8 mouse cellular contexts compared by ENCODE assay signal in genomic region chr3:145651029-145651977, GRCm38 (mm10). TPM values are rescaled to one million over a fixed set of nuclear protein-coding genes. Genes with fewer than 3 reads are reported as not detected.
DNase-seq lines count a peak whose midpoint lies in the region; ATAC-seq and TF ChIP-seq lines count a peak whose summit lies in the region.

No protein-coding gene starts in this region.

- H3K4me1 ChIP-seq in liver, adult 2 months (ENCODE audit: control insufficient read depth, insufficient read depth, low read length), result peaks cover 4% of the 10 kb centered on the region; the same call in 1 of the 2 replicates
- peaks cover 31% of the 10 kb centered on the region for H3K4me1 ChIP-seq in forebrain, embryonic 14.5 days (ENCODE audit: control insufficient read depth, insufficient read depth, low read length)
- H3K4me1 ChIP-seq in hindbrain, postnatal 0 days (ENCODE audit: insufficient read depth, low read length), result peaks cover 23% of the 10 kb centered on the region
- peaks cover 34% of the 10 kb centered on the region for H3K4me1 ChIP-seq in lung, embryonic 16.5 days (replicated peaks; ENCODE audit: control insufficient read depth, insufficient read depth, low read length)

- H3K4me3 ChIP-seq in liver, adult 2 months (ENCODE audit: insufficient read depth, low read depth, low read length), result peak overlapping the region; percentile 34; the same call in 1 of the 2 replicates
- H3K4me3 ChIP-seq in forebrain, embryonic 14.5 days (ENCODE audit: low read depth, low read length), result peak overlapping the region; percentile 54; the same call in 1 of the 2 replicates
- H3K4me3 ChIP-seq in hindbrain, postnatal 0 days (ENCODE audit: low read length), result no peak overlapping the region
- peak overlapping the region; percentile 75 for H3K4me3 ChIP-seq in lung, embryonic 16.5 days (ENCODE audit: low read length)

- no peak for TF ChIP-seq POLR2A in liver, adult 2 months (IDR thresholded peaks at IDR 0.05; ENCODE audit: extremely low read depth, insufficient read depth, low read length)

- peaks cover 3% of the 10 kb centered on the region; the same call in 1 of the 2 replicates for H3K36me3 ChIP-seq in liver, adult 2 months (ENCODE audit: control insufficient read depth, insufficient read depth, low read length)
- no peaks in the 10 kb centered on the region for H3K36me3 ChIP-seq in forebrain, embryonic 14.5 days (ENCODE audit: control insufficient read depth, insufficient read depth, low read length)
- no peaks in the 10 kb centered on the region for H3K36me3 ChIP-seq in hindbrain, postnatal 0 days (ENCODE audit: insufficient read depth, low read length)
- H3K36me3 ChIP-seq in lung, embryonic 16.5 days (ENCODE audit: control insufficient read depth, insufficient read depth, low read length), result peaks cover 9% of the 10 kb centered on the region

- DNase-seq in liver, adult 2 months (ENCODE audit: extremely low read depth, low read depth, low spot score), result no peak
- DNase-seq in liver, result no peak
- DNase-seq in forebrain, embryonic 14.5 days (ENCODE audit: low spot score), result peak; percentile 79
- DNase-seq in hindbrain, postnatal 0 days (ENCODE audit: low spot score), result no peak
- DNase-seq in telencephalon, adult 2 months (ENCODE audit: low read depth, low spot score), result peak; percentile 65
- no peak for DNase-seq in urinary bladder, postnatal 10 days (ENCODE audit: low spot score)

- WGBS in liver, adult 2 months, result 71% methylated on average over 19 of the region's 19 CpGs
- 4% methylated on average over 19 of the region's 19 CpGs for WGBS in forebrain, embryonic 14.5 days
- 22% methylated on average over 19 of the region's 19 CpGs for WGBS in hindbrain, postnatal 0 days
- WGBS in lung, embryonic 16.5 days, result 6% methylated on average over 18 of the region's 19 CpGs

- no peak for TF ChIP-seq CTCF in liver, adult 2 months (IDR thresholded peaks at IDR 0.05; ENCODE audit: low read depth, low read length)
- TF ChIP-seq CTCF in hindbrain, postnatal 0 days (IDR thresholded peaks at IDR 0.05; ENCODE audit: low read depth), result no peak

- H3K27ac ChIP-seq in liver, adult 2 months (replicated peaks; ENCODE audit: insufficient read depth, low read depth, low read length), result peak overlapping the region; percentile 68
- H3K27ac ChIP-seq in forebrain, embryonic 14.5 days (ENCODE audit: low read depth, low read length), result peak overlapping the region; percentile 66; the same call in 1 of the 2 replicates
- peak overlapping the region; percentile 5; the same call in 1 of the 2 replicates for H3K27ac ChIP-seq in hindbrain, postnatal 0 days
- peak overlapping the region; percentile 96 for H3K27ac ChIP-seq in lung, embryonic 16.5 days (ENCODE audit: low read length)

- peak; percentile 11; the same call in 1 of the 2 replicates for ATAC-seq in forebrain, embryonic 14.5 days
- ATAC-seq in hindbrain, postnatal 0 days, result no peak
- peak; percentile 15 for ATAC-seq in lung, embryonic 16.5 days (ENCODE audit: low read depth)
- ATAC-seq in inflammation-experienced regulatory T-cells, adult 6 months, result no peak

- H3K9ac ChIP-seq in liver, adult 2 months (ENCODE audit: low read depth, low read length), result peak overlapping the region; percentile 29; the same call in 1 of the 2 replicates
- 0 out of 2 replicates have a peak overlapping the region, but pooled peaks have one; percentile 77 for H3K9ac ChIP-seq in forebrain, embryonic 14.5 days (ENCODE audit: low read length)
- H3K9ac ChIP-seq in hindbrain, postnatal 0 days (replicated peaks; ENCODE audit: low read length), result no peak overlapping the region
- peak overlapping the region; percentile 87 for H3K9ac ChIP-seq in lung, embryonic 16.5 days (ENCODE audit: low read length)

- peak overlapping the region; percentile 82 for H3K4me2 ChIP-seq in forebrain, embryonic 14.5 days (ENCODE audit: low read length)
- peak overlapping the region; percentile 95 for H3K4me2 ChIP-seq in hindbrain, postnatal 0 days (ENCODE audit: low read depth, low read length)
- H3K4me2 ChIP-seq in lung, embryonic 16.5 days (ENCODE audit: low read depth, low read length), result peak overlapping the region; percentile 87

- H3K27me3 ChIP-seq in liver, adult 2 months (ENCODE audit: control insufficient read depth, insufficient read depth, low read length), result no peaks in the 10 kb centered on the region
- peaks cover 13% of the 10 kb centered on the region; the same call in 1 of the 2 replicates for H3K27me3 ChIP-seq in forebrain, embryonic 14.5 days (replicated peaks; ENCODE audit: control insufficient read depth, insufficient read depth, low read length)
- 0 out of 2 replicates have a peak, but pooled peaks cover 6% of the 10 kb centered on the region for H3K27me3 ChIP-seq in hindbrain, postnatal 0 days (ENCODE audit: insufficient read depth, low read length)
- H3K27me3 ChIP-seq in lung, embryonic 16.5 days (ENCODE audit: control insufficient read depth, insufficient read depth, low read depth, low read length), result no peaks in the 10 kb centered on the region

- no peaks in the 10 kb centered on the region for H3K9me3 ChIP-seq in forebrain, embryonic 14.5 days (replicated peaks; ENCODE audit: control insufficient read depth, low read length)
- no peaks in the 10 kb centered on the region for H3K9me3 ChIP-seq in hindbrain, postnatal 0 days (ENCODE audit: low read length)
- H3K9me3 ChIP-seq in lung, embryonic 16.5 days (ENCODE audit: control insufficient read depth, low read length), result no peaks in the 10 kb centered on the region

- H3K79me2 ChIP-seq in liver, adult 2 months (ENCODE audit: control insufficient read depth, insufficient read depth, low read length), result no peaks in the 10 kb centered on the region

RNA-seq across cellular contexts. Expression of gene Ccn1, which starts 1.5 kb away (rescaled TPM):
- total RNA-seq in liver, adult 2 months (2014; rRNA removed), result 4.5 and 4.6 TPM in 2 replicates
- 6.0 and 7.6 TPM in 2 replicates for polyA plus RNA-seq in liver, adult 2 months (2012; rRNA removed)
- 14.6 and 16.4 TPM in 2 replicates for polyA plus RNA-seq in forebrain, embryonic 14.5 days (2014; fragmentation: Nextera tagmentation; extraction: Ambion mirVana)
- 2.9 and 8.2 TPM in 2 replicates for total RNA-seq in hindbrain, postnatal 0 days (2014; rRNA removed)
- 9.7 and 10.1 TPM in 2 replicates for polyA plus RNA-seq in hindbrain, postnatal 0 days (2015; fragmentation: Nextera tagmentation; extraction: Ambion mirVana)
- polyA plus RNA-seq in lung, embryonic 16.5 days (2015; fragmentation: Nextera tagmentation; extraction: Ambion mirVana), result 60.1 and 78.3 TPM in 2 replicates
- not detected for polyA plus RNA-seq in inflammation-experienced regulatory T-cells, adult 6 months (2017; shearing (Covaris generic))

Comparison
In these comparisons a context has a peak if more than half of its experiments do, and no peak if none do; other contexts are left out.
1. DNase-seq: peak in forebrain, embryonic 14.5 days (single experiment) and telencephalon, adult 2 months (single experiment); none in liver, adult 2 months (single experiment), liver (single experiment), hindbrain, postnatal 0 days (single experiment) and urinary bladder, postnatal 10 days (single experiment).
2. H3K27ac ChIP-seq: peak in every context shown above with its lines; median percentile 96 in lung, embryonic 16.5 days; 68 in liver, adult 2 months; 66 in forebrain, embryonic 14.5 days; 5 in hindbrain, postnatal 0 days.
3. ATAC-seq: peak in forebrain, embryonic 14.5 days (single experiment) and lung, embryonic 16.5 days (single experiment); none in hindbrain, postnatal 0 days (single experiment) and inflammation-experienced regulatory T-cells, adult 6 months (single experiment).
4. Peak in every context shown above with its lines, with median percentiles within 50 percentile points of each other: H3K4me2 ChIP-seq.